Mouse (Mus musculus) large intestine, adult 2 months (tissue): Measurements from ENCODE around the gene Dnajc13. TPM values are rescaled to one million over a fixed set of nuclear protein-coding genes. Genes with fewer than 3 reads are reported as not detected.

Experiments
- DNase-seq: peaks from one replicate; pipeline ENCODE4 v3.0.0-alpha.2; 2012; ENCODE audit warnings: low read depth, low spot score
- WGBS: fragments of 180-500 bp; shearing (Covaris S2); methylation state at CpG from one replicate; pipeline ENCODE4 v1.1.7; 2018; 5-methylcytosine and 5-hydroxymethylcytosine counted together
- polyA plus RNA-seq: library from polyadenylated mRNA; depleted of rRNA; stranded (reverse); fragments of >200 nt; gene quantifications from 2 replicates; pipeline ENCODE4 v1.2.3, GENCODE M21; 2012; rRNA removed

The Dnajc13 gene
- polyA plus RNA-seq = 41.8 and 57.9 TPM in 2 replicates

GRCm38 (mm10) chr9:104262823-104263352 lies at the start of gene Dnajc13:
TSS of gene Dnajc13 (minus strand) at chr9:104262930.
- peak; percentile 92 for DNase-seq
- under 1% methylated on average over 56 of the region's 60 CpGs for WGBS

- 8% methylated on average over 6 of the region's 6 CpGs for WGBS
- DNase-seq = peak; percentile 50
Measured at GRCm38 (mm10) chr9:104306734-104307133, 44.0 kb upstream of the Dnajc13 start.

- DNase-seq = no peak
- WGBS = 62% methylated on average over 6 of the region's 6 CpGs
Measured at GRCm38 (mm10) chr9:104305333-104306111, 42.8 kb upstream of the Dnajc13 start.

GRCm38 (mm10) chr9:104304800-104305199 lies 42.1 kb upstream of the Dnajc13 start:
- WGBS = 31% methylated on average over 10 of the region's 10 CpGs
- no peak for DNase-seq

- no peak for DNase-seq
- WGBS = 32% methylated on average over 4 of the region's 4 CpGs
Measured at GRCm38 (mm10) chr9:104304376-104304775, 41.6 kb upstream of the Dnajc13 start.

- DNase-seq = peak; percentile 48
- 31% methylated on average over 12 of the region's 12 CpGs for WGBS
Measured at GRCm38 (mm10) chr9:104300569-104300968, 37.8 kb upstream of the Dnajc13 start.

- DNase-seq = no peak
- WGBS = 53% methylated on average over 3 of the region's 3 CpGs
Measured at GRCm38 (mm10) chr9:104297041-104297440, 34.3 kb upstream of the Dnajc13 start.

- DNase-seq = no peak
- 75% methylated on average over 6 of the region's 6 CpGs for WGBS
Measured at GRCm38 (mm10) chr9:104284934-104285333, 22.2 kb upstream of the Dnajc13 start.

GRCm38 (mm10) chr9:104282536-104282935 lies 19.8 kb upstream of the Dnajc13 start:
- DNase-seq = no peak
- WGBS = 63% methylated on average over 8 of the region's 8 CpGs

- DNase-seq = no peak
- WGBS = 66% methylated on average over 5 of the region's 5 CpGs
Measured at GRCm38 (mm10) chr9:104281737-104282136, 19.0 kb upstream of the Dnajc13 start.

GRCm38 (mm10) chr9:104280725-104281495 lies 18.2 kb upstream of the Dnajc13 start:
- DNase-seq = no peak
- WGBS = 62% methylated on average over 8 of the region's 8 CpGs

- no peak for DNase-seq
- WGBS = 21% methylated on average over 18 of the region's 18 CpGs
Measured at GRCm38 (mm10) chr9:104277528-104278162, 14.9 kb upstream of the Dnajc13 start.

GRCm38 (mm10) chr9:104275084-104275785 lies 12.5 kb upstream of the Dnajc13 start:
- no peak for DNase-seq
- WGBS = 72% methylated on average over 17 of the region's 17 CpGs

GRCm38 (mm10) chr9:104272057-104272456 lies 9.3 kb upstream of the Dnajc13 start:
- no peak for DNase-seq
- 69% methylated on average over 4 of the region's 4 CpGs for WGBS

GRCm38 (mm10) chr9:104271642-104272041 lies 8.9 kb upstream of the Dnajc13 start:
- no peak for DNase-seq
- WGBS = 72% methylated on average over 4 of the region's 4 CpGs

GRCm38 (mm10) chr9:104269944-104270343 lies 7.2 kb upstream of the Dnajc13 start:
- no peak for DNase-seq
- 48% methylated on average over 3 of the region's 3 CpGs for WGBS

- WGBS = 9% methylated on average over 10 of the region's 10 CpGs
- no peak for DNase-seq
Measured at GRCm38 (mm10) chr9:104269349-104269871, 6.7 kb upstream of the Dnajc13 start.

GRCm38 (mm10) chr9:104264567-104264966 lies 1.8 kb upstream of the Dnajc13 start:
- 49% methylated on average over 2 of the region's 2 CpGs for WGBS
- DNase-seq = no peak
